Mouse (Mus musculus): ENCODE data around the gene Phf21b. TPM values are rescaled to one million over a fixed set of nuclear protein-coding genes. Genes with fewer than 3 reads are reported as not detected.

Gene Phf21b
- polyA plus RNA-seq, 1 experiment from 2014 or later, result 1.9 TPM

DNA sequence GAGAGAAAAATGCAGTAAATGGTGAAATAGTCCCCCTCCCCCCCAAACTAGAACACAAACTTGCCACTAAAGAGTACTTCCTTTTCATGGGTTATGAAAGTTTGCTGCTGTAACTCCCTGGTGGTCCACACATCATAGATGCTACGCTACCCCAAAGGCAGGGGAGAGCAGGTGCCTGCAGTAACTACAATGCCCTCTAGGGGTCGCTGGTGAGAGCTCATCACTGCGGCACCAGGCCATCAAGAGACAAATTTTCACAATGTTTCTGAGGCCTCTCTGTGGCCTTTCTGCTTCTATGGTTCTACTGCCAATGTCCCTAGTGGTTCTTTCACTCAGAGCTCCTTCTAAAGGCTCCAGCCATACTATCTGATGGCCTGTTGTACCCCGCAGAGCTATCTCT is 97.4 kb downstream of the Phf21b start:
- H3K9me3 ChIP-seq (ENCODE audit: control insufficient read depth, low read length), result no peaks in the 10 kb centered on the region
- H3K4me2 ChIP-seq (ENCODE audit: low read depth, severe bottlenecking), result no peak overlapping the region
- no peaks in the 10 kb centered on the region for H3K36me3 ChIP-seq (ENCODE audit: control insufficient read depth, insufficient read depth, low read length)
- H3K4me3 ChIP-seq (ENCODE audit: low read depth, low read length), result no peak overlapping the region
- H3K27ac ChIP-seq (replicated peaks; ENCODE audit: low read depth, low read length), result no peak overlapping the region
- H3K4me1 ChIP-seq (ENCODE audit: control insufficient read depth, insufficient read depth, low read length), result 0 out of 2 replicates have a peak, but pooled peaks cover 4% of the 10 kb centered on the region
- no peak for ATAC-seq (ENCODE audit: insufficient number of reproducible peaks, low FRiP score, low TSS enrichment, low read depth)
- no peak overlapping the region for H3K9ac ChIP-seq (ENCODE audit: low read length)
- 34% methylated on average over 4 of the region's 4 CpGs for WGBS
- 0 out of 2 replicates have a peak, but pooled peaks cover 4% of the 10 kb centered on the region for H3K27me3 ChIP-seq (ENCODE audit: control insufficient read depth, insufficient read depth, low read length)
- DNase-seq (ENCODE audit: low spot score), result peak; percentile 75

DNA sequence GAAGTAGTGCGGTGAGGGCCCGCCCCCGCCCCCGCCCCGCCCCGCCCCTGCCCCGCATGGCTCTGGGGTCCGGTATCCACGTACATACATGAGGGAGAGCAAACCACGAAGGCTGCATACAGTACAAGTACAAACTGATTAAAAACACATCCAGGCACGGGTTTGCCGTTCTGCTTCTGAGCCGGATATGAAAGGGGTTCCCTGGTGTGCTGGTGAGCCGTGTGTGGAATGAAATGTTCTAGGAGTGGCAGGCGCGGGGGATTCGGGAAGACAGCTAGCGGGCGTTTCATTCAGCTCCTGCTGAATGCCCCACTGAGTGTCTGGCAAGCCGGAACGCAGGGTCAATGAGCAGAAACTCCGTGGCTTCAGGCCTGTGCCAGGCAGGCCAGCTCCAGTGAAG is 99.4 kb downstream of the Phf21b start:
- H3K36me3 ChIP-seq (ENCODE audit: control insufficient read depth, insufficient read depth, low read length), result no peaks in the 10 kb centered on the region
- ATAC-seq (ENCODE audit: insufficient number of reproducible peaks, low FRiP score, low TSS enrichment, low read depth), result no peak
- H3K27ac ChIP-seq (replicated peaks; ENCODE audit: low read depth, low read length), result no peak overlapping the region
- DNase-seq (ENCODE audit: low spot score), result peak; percentile 44
- peak overlapping the region; percentile 44 for H3K4me2 ChIP-seq (ENCODE audit: low read depth, severe bottlenecking)
- H3K27me3 ChIP-seq (ENCODE audit: control insufficient read depth, insufficient read depth, low read length), result 0 out of 2 replicates have a peak, but pooled peaks cover 4% of the 10 kb centered on the region
- no peaks in the 10 kb centered on the region for H3K4me1 ChIP-seq (ENCODE audit: control insufficient read depth, insufficient read depth, low read length)
- under 1% methylated on average over 22 of the region's 22 CpGs for WGBS
- H3K9me3 ChIP-seq (ENCODE audit: control insufficient read depth, low read length), result no peaks in the 10 kb centered on the region
- H3K9ac ChIP-seq (ENCODE audit: low read length), result no peak overlapping the region
- H3K4me3 ChIP-seq (ENCODE audit: low read depth, low read length), result peak overlapping the region; percentile 11; the same call in 1 of the 2 replicates

DNA sequence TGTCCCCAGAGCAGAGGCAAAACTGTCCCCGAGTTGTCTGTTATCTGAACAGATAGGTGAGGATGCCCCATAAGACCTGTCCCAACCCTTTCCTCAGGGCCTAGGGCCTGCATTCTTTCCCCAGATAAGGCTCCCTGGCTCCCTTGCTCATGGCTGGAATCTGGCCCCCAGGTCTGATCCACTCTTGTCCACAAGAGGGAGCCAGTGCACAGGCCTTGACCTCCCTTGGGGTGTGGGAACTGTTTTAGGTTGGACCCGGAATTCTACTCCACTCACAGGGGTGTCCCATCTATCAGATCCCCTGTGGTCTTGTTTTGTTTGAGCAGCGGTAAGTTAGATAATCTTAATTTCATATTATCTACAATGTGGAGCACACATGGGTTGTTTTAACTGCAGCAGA is 100.9 kb downstream of the Phf21b start:
- H3K4me3 ChIP-seq (ENCODE audit: low read depth, low read length), result no peak overlapping the region
- H3K4me2 ChIP-seq (ENCODE audit: low read depth, severe bottlenecking), result no peak overlapping the region
- DNase-seq (ENCODE audit: low spot score) (peak; percentile 88), ATAC-seq (ENCODE audit: insufficient number of reproducible peaks, low FRiP score, low TSS enrichment, low read depth) (no peak)
- no peak overlapping the region for H3K9ac ChIP-seq (ENCODE audit: low read length)
- no peaks in the 10 kb centered on the region for H3K36me3 ChIP-seq (ENCODE audit: control insufficient read depth, insufficient read depth, low read length)
- WGBS, result 16% methylated on average over 3 of the region's 3 CpGs
- no peaks in the 10 kb centered on the region for H3K4me1 ChIP-seq (ENCODE audit: control insufficient read depth, insufficient read depth, low read length)
- H3K27me3 ChIP-seq (ENCODE audit: control insufficient read depth, insufficient read depth, low read length), result 0 out of 2 replicates have a peak, but pooled peaks cover 4% of the 10 kb centered on the region
- no peaks in the 10 kb centered on the region for H3K9me3 ChIP-seq (ENCODE audit: control insufficient read depth, low read length)
- H3K27ac ChIP-seq (replicated peaks; ENCODE audit: low read depth, low read length), result no peak overlapping the region

DNA sequence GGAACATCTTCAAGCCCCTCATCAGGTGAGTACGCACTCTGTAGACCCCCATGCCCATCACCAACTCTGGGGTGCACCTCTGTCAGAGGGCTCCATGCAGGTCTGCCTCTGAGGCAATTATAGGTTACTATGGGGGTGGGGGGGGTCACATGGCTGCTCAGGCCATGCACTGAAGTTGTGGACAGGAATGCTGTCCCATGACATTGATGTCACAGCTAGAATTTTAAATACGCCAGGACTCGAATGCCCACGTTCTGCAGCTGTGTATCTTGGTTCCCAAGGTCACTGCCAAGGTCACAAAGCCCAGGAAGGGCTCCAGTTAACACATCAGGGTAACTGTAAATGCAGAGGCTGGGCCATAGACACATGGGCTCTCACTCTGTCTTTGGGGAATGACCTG is 110.0 kb downstream of the Phf21b start:
- ATAC-seq (ENCODE audit: insufficient number of reproducible peaks, low FRiP score, low TSS enrichment, low read depth) (no peak), DNase-seq (ENCODE audit: low spot score) (no peak)
- Histone ChIP-seq H3K4me2 (ENCODE audit: low read depth, severe bottlenecking) (no peak overlapping the region), H3K9me3 (ENCODE audit: control insufficient read depth, low read length) (no peaks in the 10 kb centered on the region), H3K4me1 (ENCODE audit: control insufficient read depth, insufficient read depth, low read length) (no peaks in the 10 kb centered on the region), H3K27ac (replicated peaks; ENCODE audit: low read depth, low read length) (no peak overlapping the region), H3K9ac (ENCODE audit: low read length) (no peak overlapping the region), H3K36me3 (ENCODE audit: control insufficient read depth, insufficient read depth, low read length) (no peaks in the 10 kb centered on the region), H3K27me3 (ENCODE audit: control insufficient read depth, insufficient read depth, low read length) (no peaks in the 10 kb centered on the region), H3K4me3 (ENCODE audit: low read depth, low read length) (no peak overlapping the region)
- WGBS, result 93% methylated on average over 4 of the region's 4 CpGs

DNA sequence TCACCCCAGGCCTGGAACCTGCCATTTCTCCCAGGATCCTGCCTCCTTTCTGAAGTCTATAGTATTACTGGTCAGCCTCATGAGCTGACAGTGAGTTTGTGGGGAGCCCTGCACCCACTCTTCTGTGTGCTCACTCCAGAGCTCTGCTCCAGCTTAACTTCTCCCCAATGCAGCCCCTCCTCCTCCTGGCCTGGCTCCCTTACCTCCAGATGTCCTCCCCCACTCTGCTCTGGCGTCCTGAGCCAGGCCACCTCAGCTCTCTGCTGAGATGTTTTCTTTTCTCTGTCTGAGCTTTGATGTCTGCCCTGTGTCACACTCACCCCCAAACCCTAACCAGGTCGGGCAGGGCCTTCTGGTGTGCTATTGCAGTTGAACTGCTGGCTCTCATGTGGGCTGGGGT is 111.5 kb downstream of the Phf21b start:
- H3K27me3 ChIP-seq (ENCODE audit: control insufficient read depth, insufficient read depth, low read length), result no peaks in the 10 kb centered on the region
- ATAC-seq (ENCODE audit: insufficient number of reproducible peaks, low FRiP score, low TSS enrichment, low read depth) (no peak), DNase-seq (ENCODE audit: low spot score) (no peak)
- H3K9ac ChIP-seq (ENCODE audit: low read length), result no peak overlapping the region
- no peaks in the 10 kb centered on the region for H3K36me3 ChIP-seq (ENCODE audit: control insufficient read depth, insufficient read depth, low read length)
- WGBS, result 4% methylated on average over 2 of the region's 2 CpGs
- H3K27ac ChIP-seq (replicated peaks; ENCODE audit: low read depth, low read length), result no peak overlapping the region
- H3K4me3 ChIP-seq (ENCODE audit: low read depth, low read length), result no peak overlapping the region
- no peaks in the 10 kb centered on the region for H3K4me1 ChIP-seq (ENCODE audit: control insufficient read depth, insufficient read depth, low read length)
- H3K4me2 ChIP-seq (ENCODE audit: low read depth, severe bottlenecking), result no peak overlapping the region
- H3K9me3 ChIP-seq (ENCODE audit: control insufficient read depth, low read length), result no peaks in the 10 kb centered on the region

DNA sequence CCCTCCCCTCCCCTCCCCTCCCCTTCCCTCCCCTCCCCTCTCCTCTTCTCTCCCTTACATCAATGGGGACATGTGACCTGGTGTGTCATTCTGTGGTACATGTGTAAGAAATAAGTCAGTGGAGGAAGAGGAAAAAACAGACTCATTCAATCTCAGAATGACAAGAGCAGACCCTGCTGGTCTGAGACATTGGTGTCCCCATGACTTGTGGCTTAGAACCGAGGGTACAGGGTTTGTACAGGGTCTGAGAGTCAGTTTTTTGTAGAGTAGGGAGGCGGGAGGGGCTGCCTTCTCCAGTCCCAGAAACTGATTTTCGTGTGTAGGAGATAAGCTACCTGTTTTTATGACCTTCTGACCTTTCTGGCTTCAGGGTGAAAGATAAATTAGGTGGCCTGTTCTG is 112.5 kb downstream of the Phf21b start:
- H3K9me3 ChIP-seq (ENCODE audit: control insufficient read depth, low read length), result no peaks in the 10 kb centered on the region
- H3K36me3 ChIP-seq (ENCODE audit: control insufficient read depth, insufficient read depth, low read length), result no peaks in the 10 kb centered on the region
- H3K4me2 ChIP-seq (ENCODE audit: low read depth, severe bottlenecking), result no peak overlapping the region
- no peaks in the 10 kb centered on the region for H3K4me1 ChIP-seq (ENCODE audit: control insufficient read depth, insufficient read depth, low read length)
- no peak overlapping the region for H3K4me3 ChIP-seq (ENCODE audit: low read depth, low read length)
- DNase-seq (ENCODE audit: low spot score) (no peak), ATAC-seq (ENCODE audit: insufficient number of reproducible peaks, low FRiP score, low TSS enrichment, low read depth) (no peak)
- no peaks in the 10 kb centered on the region for H3K27me3 ChIP-seq (ENCODE audit: control insufficient read depth, insufficient read depth, low read length)
- H3K27ac ChIP-seq (replicated peaks; ENCODE audit: low read depth, low read length), result no peak overlapping the region
- H3K9ac ChIP-seq (ENCODE audit: low read length), result no peak overlapping the region
- WGBS, result 1% methylated on average over 3 of the region's 3 CpGs

DNA sequence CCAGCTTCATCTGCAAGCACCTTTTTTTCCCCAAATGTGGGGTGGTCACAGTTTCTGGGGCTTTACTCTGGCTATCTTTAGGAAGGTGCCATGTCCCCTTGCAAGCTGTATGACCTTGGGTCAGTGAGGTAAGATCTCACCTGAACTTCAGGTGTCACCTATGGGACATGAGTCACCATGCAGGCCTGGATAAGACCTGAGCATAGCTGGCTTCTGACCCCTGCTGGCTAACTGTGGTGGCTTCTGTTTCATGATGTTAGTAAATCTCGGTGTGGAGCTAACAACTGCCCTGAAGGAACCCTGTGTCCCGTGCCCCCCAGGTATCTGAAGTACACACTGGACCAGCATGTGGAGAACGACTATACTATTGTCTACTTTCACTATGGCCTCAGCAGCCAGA is 114.3 kb downstream of the Phf21b start:
- Histone ChIP-seq H3K27ac (replicated peaks; ENCODE audit: low read depth, low read length) (no peak overlapping the region), H3K9ac (ENCODE audit: low read length) (no peak overlapping the region), H3K4me1 (ENCODE audit: control insufficient read depth, insufficient read depth, low read length) (no peaks in the 10 kb centered on the region), H3K9me3 (ENCODE audit: control insufficient read depth, low read length) (no peaks in the 10 kb centered on the region), H3K4me3 (ENCODE audit: low read depth, low read length) (no peak overlapping the region), H3K27me3 (ENCODE audit: control insufficient read depth, insufficient read depth, low read length) (no peaks in the 10 kb centered on the region), H3K36me3 (ENCODE audit: control insufficient read depth, insufficient read depth, low read length) (no peaks in the 10 kb centered on the region), H3K4me2 (ENCODE audit: low read depth, severe bottlenecking) (no peak overlapping the region)
- DNase-seq (ENCODE audit: low spot score) (no peak), ATAC-seq (ENCODE audit: insufficient number of reproducible peaks, low FRiP score, low TSS enrichment, low read depth) (no peak)
- 77% methylated on average over 3 of the region's 3 CpGs for WGBS

DNA sequence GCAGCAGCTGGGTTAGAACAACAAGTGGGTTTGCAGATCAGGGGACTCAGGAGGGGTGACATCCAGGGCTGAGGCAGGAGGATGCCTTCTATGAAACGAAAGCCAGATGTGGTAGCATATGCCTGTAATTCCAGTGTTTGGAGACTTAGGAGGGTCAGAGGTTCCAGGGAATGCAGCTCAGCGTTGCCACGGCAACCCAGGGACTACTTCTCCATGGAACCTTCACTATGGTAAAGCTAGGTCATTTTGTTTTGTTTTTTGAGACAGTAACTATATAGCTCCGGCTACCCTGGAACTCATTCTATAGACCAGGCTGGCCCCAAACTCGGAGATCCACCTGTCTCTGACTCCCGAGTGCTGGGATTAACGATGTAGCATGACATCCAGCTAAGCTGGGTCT is 117.6 kb downstream of the Phf21b start:
- Histone ChIP-seq H3K36me3 (ENCODE audit: control insufficient read depth, insufficient read depth, low read length) (no peaks in the 10 kb centered on the region), H3K4me2 (ENCODE audit: low read depth, severe bottlenecking) (no peak overlapping the region), H3K4me1 (ENCODE audit: control insufficient read depth, insufficient read depth, low read length) (no peaks in the 10 kb centered on the region), H3K4me3 (ENCODE audit: low read depth, low read length) (no peak overlapping the region), H3K27ac (replicated peaks; ENCODE audit: low read depth, low read length) (no peak overlapping the region), H3K9me3 (ENCODE audit: control insufficient read depth, low read length) (no peaks in the 10 kb centered on the region), H3K27me3 (ENCODE audit: control insufficient read depth, insufficient read depth, low read length) (no peaks in the 10 kb centered on the region), H3K9ac (ENCODE audit: low read length) (no peak overlapping the region)
- DNase-seq (ENCODE audit: low spot score) (no peak), ATAC-seq (ENCODE audit: insufficient number of reproducible peaks, low FRiP score, low TSS enrichment, low read depth) (no peak)
- WGBS, result 93% methylated on average over 7 of the region's 7 CpGs

DNA sequence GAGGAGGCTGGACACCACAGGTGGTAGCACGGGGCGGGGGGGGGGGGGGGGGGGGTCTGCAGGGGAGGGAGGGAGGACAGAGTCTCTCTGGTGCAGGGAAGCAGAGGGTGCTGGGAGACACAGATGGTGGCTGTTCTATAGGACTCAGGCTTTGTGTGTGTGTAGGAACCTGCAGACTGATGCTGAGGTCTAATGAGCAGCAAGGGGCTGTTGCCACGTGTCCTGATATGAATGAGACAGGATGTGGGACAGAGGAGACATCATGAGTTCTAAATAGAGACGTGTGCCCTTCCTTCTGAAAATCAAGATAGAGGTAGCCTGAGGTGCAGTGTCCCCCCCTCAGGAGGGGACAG is 118.9 kb downstream of the Phf21b start:
- ATAC-seq (ENCODE audit: insufficient number of reproducible peaks, low FRiP score, low TSS enrichment, low read depth) (no peak), DNase-seq (ENCODE audit: low spot score) (no peak)
- no peak overlapping the region for H3K27ac ChIP-seq (replicated peaks; ENCODE audit: low read depth, low read length)
- H3K4me3 ChIP-seq (ENCODE audit: low read depth, low read length), result no peak overlapping the region
- H3K4me1 ChIP-seq (ENCODE audit: control insufficient read depth, insufficient read depth, low read length), result no peaks in the 10 kb centered on the region
- H3K4me2 ChIP-seq (ENCODE audit: low read depth, severe bottlenecking), result no peak overlapping the region
- H3K9ac ChIP-seq (ENCODE audit: low read length), result no peak overlapping the region
- WGBS, result 46% methylated on average over 2 of the region's 4 CpGs
- no peaks in the 10 kb centered on the region for H3K9me3 ChIP-seq (ENCODE audit: control insufficient read depth, low read length)
- no peaks in the 10 kb centered on the region for H3K36me3 ChIP-seq (ENCODE audit: control insufficient read depth, insufficient read depth, low read length)
- no peaks in the 10 kb centered on the region for H3K27me3 ChIP-seq (ENCODE audit: control insufficient read depth, insufficient read depth, low read length)
